Mouse (Mus musculus) erythroblast, embryonic 14.5 days (primary cell): ENCODE results near the gene Usp4.

Experiments
- GATA1 ChIP-seq: IDR thresholded peaks from 2 replicates; pipeline ENCODE4 v1.6.1; 2012; ENCODE audit warnings: low read length, inconsistent platforms, mixed read lengths
- TAL1 ChIP-seq: IDR thresholded peaks from 3 replicates; pipeline ENCODE4 v1.6.1; 2012; ENCODE audit warnings: low read length, inconsistent platforms, mixed read lengths

DNA sequence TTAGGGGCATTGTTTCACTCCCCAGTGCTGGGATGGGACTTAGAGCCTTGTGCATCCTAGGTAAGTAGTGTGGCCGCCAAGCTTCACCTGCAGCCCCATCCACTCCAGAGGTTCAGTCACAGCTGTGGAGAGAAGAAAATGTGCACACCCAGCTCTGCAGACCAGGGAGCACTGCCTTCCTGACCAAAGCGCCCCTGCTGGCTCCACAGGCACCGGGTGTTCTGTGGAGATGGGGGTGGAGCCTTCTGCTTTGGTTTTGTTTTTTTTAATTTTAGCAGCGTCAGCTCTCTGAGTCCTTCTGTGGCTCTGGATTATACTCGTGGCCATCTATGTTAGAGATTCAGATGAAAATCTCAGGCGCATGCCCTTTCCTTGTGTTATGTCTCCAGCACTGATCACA lies 41.6 kb downstream of the Usp4 start:
- TF ChIP-seq GATA1 (no peak), TAL1 (no peak)
